Mouse (Mus musculus) right cerebral cortex, adult 2 months (tissue): ENCODE measurements around the gene Htra1.

Source experiments
- DNase-seq, 2 experiments: peaks; one replicate each; pipeline ENCODE4 v3.0.0; 2021 to 2022; ENCODE audit warnings: low spot score in 2 of 2

Gene Htra1

DNA sequence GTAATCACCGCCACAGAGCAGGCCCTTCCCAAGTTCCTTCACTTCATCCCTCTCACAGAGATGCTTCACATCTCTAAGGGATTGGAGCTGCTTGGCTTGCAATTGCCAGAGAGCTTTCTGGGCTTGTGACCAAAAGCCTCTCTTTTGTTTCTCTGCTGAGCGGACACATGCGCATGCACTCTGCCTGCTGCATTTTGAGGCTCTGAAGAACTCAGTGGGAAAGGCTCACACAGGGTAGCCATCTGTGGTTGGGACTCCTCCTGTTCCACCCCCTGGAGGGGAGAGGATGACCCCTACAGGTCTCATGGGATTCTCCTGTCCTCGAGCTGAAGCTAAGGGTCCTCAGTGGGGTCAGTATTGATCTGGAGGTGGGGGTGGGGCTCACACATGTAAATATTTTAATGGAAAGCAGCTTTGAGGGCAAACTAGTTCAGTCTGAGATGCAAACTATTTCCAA, 30.0 kb downstream of the Htra1 start:
- DNase-seq: peak in 1 of 2 experiments; percentile 44

DNA sequence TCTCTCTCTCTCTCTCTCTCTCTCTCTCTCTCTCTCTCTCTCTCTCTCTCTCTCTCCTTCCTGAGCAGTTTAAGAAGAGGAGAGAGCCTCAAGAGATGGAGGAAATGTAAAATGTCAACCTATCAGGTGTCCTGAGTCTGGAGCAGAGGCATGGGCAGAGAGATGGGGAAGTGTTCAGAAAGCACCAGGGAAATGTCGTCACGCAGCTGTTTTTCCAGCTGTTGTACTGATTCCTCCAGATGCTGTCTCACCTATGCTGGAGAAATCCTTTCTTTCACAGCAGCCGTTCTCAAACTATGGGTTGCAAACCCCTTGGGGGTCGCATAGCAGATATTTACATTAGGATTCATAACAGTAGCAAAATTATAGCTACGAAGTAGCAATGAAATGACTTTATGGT, 30.5 kb downstream of the Htra1 start:
- DNase-seq: no peak

DNA sequence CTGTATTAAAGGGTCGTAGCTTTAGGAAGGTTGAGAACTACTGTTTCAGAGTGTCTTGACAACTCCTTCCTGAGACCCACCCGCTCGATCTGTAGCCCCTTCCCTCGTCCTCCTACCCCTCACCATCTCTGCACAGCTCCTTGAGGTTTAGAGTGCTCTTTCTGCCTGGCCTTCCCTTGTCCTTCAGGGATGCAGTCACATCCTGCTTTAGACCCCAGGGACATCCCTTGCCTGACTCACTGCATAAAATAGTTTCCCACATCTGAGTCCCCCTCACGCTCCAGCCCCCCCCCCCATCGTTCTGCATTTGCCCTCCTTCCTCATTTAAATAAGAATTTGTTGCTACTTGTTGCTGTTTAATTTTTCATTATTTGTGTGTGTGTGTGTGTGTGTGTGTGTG, 31.0 kb downstream of the Htra1 start:
- DNase-seq: no peak

DNA sequence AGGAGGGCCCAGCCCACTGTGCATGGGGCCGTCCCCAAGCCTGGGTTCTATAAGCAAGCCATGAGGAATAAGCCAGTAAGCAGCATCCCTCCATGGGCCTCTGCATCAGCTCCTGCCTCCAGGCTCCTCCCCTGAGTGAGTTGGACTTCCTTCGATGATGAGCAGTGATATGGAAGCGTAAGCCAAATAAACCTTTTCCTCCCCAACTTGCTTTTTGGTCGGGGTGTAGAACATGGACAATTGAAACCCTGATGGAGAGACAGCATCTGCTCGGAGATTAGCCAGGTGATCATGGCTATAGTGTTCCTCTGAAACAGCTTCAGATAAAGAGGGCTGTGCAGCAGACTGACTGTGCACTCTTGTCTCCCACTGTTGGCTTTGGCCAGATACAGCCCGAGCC, 32.0 kb downstream of the Htra1 start:
- DNase-seq: no peak

DNA sequence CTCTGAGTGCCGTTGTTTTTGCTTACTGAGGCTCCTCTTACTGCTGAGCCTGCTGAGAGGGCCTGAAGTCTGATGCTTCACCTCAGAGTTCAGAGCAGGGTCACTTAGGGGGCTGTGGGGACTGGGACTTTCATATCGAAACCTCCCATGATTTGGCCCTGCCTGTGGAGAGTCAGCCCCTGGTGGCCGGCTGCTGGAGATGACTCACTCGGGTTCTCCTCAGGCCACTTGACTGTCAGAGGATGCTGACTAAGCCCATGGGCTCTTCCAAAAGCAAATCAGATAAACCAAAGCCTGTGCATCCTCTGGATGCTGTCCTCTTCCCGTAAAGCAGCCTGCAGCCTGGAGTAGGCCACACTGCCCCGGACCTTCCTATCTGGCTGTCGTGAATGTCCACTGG, 32.6 kb downstream of the Htra1 start:
- DNase-seq: no peak

DNA sequence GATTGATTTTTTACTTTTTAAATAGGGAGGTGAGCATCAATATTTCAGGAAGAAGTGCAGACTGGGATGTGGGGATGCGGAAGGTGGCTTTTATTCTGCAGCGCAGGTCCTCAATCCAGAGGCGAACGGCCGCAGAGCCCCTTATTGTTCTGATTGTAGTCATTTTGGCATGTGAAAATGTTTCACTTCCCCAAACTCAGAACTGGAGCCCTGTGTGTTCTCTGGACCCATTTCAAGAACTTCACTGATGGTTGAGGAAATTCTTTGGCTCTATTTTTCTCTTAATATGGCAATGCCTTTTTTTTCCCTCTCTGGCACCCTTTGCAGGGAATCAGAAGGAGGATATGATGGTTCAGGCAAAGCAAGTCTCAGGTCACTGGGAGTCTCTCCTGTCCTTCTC, 33.2 kb downstream of the Htra1 start:
- DNase-seq: no peak

DNA sequence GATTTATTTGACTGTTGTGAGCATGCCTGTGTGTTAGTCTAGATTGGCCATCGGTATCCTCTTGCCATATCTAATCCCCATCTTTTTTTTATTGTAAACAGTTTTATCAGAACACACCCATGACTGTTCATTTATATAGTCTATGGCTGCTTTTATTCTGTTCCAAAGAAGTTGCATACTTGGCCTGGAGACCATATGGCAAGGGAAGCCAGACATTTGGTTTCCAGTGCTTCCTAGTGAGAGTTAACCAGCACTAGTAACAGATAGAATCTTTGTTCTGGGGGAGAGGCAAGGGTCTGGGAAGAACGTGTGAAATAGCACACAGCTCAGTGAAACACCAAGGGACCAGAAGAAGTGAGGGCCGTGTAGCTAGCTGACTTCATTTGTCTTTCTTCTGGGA, 33.6 kb downstream of the Htra1 start:
- no peak for DNase-seq

DNA sequence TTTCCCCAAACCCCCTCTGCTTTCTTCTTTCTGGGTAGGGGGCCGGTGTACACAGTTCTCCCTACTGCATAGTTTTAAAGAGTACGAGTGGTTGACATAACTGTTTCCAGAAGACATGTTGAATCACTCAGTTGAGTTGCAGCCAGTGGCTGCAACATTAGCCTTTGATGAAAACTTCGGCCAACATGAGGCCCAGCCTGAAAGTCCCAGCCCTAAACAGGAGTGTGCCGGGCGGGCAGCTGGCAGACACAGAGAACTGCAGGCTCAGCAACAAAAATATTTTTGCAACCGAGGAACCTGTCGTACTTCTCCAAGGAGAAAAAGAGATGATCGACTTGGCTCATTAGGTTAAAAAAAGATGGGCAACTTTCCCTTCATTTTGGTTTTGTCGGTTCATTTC, 36.9 kb downstream of the Htra1 start:
- no peak for DNase-seq

DNA sequence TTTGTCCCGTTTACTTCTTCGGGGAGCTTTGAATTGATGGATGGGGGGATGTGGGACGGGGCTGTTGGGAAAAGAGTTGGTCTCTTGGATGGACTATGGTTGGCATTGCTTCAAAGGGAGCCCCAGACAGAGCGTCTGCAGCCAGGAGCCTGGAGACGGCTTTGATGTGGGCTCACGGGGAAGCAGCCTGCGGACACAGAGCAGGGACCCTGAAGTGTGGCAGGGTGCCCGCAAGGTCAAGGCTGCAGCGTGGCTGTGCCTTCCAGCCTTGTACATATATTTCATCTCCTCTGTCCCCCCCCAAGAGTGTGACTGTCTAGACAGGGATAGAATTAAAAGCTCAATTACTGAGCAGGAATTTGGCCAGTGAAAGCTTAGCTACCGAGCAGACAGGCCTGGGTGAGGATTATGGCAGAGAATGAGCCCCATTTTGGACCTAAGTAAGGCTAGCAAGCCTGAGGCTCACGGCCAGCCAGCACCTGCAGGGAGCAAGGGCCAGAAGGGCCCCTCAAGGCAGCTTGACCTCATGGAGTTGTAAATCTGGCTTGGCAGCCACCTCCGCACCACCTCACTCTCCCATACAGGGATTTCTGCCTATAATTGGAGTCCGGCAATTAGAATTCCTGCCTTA, 40.5 kb downstream of the Htra1 start:
- no peak for DNase-seq

DNA sequence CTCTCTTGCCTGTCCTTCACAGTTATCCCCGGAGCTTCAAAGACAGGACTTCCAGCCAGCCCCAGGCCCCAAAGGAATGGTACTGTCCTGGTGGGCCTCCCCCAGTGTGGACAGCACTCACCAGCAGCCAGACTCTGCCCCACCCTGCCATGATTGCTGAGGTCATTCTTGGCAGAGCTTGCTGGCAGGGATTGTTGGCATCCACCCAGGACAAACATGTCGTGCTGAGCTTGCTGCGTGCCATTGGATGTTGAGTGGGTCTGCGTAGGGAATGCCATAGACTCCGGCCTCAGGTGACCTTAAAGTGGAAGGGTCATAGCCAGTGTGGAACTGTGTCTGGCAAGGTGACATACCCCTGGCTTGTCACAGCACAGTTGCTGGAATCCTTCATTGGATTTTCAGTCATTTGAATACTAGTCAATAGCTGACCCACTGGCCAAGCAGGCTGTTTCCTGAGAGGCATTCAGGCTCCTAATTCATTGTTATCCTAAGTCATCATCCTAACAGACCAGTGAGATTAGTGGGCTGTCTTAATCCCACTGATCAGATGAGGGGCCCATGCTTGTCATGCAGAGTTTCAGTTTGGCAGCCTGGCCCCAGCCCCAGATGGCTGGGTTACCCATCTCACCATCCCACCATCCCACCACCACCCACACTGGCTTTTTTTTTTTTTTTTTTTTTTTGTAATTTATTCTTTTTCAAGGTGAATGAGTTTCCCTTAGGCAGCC, 42.0 kb downstream of the Htra1 start:
- DNase-seq: peak; percentile 56 to 58

DNA sequence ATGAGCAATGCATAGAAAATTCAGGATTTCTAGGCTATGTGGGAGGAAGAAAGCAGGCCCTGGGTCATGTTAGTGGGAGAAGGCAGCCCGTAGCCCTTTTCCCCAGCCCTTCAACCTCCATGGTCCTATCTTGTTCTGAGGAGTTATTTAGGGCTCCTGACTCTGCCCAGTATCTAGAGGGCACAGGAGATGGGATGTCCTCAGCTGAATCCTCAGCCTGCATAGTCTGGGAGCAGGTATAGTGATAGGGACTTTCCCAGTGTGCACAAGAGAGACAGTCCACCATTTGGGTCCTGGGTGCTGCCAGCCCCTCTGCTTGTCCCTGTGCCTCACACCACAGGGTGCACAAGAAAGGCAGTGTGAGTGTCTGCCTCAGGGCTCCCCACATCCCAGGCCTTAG, 42.6 kb downstream of the Htra1 start:
- no peak for DNase-seq

DNA sequence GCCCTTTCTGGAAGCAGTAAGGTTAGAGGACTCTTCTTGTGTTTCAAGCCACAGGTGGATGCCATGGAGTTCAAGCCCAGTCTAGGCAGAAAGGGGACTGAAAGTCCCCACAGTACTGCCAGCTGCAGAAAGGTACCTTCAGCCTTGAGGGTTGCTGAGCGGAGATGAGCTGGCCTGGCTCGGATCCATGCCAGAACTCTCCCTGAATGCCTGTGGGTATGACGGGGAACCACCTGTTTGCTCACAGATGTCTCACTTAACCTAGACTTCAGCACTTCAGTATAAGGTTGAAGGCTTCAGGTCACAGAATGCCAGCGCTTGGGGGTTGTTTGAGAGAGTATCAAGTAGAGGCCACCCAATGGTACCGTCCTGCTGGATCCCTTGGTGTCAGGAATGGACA, 44.2 kb downstream of the Htra1 start:
- DNase-seq: no peak

DNA sequence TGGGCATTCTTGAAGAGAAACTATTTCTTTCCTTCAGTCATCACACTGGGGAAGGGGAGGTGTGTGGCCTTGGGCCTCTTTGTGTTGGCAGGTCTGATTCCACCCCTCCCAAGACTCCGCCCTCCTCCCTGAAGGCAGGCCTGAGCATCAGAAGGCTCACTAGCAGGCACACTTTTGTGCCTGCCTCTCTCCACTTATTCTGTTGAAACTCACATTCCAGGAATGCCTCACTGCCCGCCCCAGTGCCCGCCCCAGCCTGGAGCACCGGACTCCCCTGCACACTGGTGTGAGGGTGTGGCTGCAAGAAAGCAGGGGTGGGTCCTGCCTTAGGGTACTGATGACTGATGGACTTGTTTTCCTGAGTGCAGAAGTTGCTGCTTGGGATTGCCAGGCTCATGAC, 46.5 kb downstream of the Htra1 start:
- DNase-seq: no peak

DNA sequence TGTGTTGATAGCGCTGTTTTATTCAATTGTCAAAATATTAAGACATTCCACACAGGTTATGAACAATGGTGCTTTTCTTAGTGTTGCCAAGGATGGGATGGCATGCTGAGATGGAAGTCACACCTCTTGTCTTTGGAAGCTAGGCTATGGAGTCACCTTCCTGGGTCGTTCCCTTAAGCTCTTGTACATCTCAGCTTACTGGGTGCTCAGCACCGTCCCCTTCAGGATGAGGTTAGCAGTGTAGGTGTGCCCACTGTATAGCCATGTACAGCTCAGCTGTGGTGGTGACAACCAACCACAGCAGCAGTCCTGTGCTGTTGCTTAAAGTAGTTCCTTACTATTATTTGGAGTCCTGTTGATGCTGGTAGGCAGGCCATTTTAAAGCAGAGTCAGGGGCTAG, 47.0 kb downstream of the Htra1 start:
- DNase-seq: no peak

DNA sequence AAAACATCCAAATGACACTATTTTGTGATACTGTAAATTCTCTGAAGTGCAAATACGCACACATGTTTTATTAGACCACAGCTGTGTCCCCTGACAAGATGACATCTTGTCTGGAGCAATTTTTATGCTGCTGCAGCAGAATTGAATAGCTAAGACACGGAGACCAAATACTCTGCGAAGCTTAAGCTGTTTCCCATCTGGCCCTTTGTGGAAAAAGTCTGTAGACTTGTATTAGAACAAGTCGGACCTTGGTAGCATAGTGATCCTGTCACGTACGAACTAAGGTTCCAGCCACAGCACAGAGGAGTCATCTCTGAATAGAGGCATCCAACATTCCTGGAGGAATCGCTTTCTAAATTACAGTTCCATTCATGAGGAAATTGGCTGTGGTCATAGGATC, 48.4 kb downstream of the Htra1 start:
- no peak for DNase-seq

DNA sequence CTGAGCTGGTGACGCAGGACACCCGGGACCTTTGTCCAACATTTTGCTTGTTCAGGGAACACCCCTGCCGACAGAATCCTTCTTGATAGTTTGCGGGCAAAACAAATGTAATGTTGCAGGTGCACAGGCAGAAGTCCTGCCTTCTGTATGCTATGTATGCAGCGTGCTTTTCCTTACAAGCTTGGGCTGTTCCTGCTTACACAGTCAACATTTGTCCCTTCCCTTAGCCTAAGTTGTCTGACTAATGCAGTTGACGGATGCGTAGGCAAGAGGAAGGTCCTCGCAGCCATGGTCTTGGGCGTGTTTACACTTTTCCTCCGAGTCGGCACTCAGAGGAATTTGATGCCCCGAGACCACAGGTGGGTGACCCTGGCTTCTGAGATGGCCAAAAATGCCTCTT, 49.3 kb downstream of the Htra1 start:
- DNase-seq: no peak

DNA sequence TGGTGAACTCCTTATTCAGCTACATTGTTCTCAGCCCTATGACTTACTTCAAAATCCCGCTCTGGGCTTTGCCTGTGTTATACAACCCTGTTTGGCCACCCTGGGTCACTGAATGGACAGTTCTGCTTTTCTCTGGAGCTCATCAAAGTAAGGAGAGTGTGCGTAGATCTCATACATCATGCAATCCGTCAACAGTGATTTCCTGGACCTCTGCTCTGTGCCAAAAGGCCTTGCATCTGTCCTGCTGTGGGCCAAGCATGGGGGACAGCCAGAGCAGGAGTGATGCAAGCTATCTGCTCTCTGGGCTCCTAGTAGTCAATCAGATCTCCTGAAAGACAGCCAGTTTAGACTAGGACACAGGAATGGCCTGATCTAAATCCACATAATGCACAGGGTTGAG, 49.8 kb downstream of the Htra1 start:
- DNase-seq: no peak

DNA sequence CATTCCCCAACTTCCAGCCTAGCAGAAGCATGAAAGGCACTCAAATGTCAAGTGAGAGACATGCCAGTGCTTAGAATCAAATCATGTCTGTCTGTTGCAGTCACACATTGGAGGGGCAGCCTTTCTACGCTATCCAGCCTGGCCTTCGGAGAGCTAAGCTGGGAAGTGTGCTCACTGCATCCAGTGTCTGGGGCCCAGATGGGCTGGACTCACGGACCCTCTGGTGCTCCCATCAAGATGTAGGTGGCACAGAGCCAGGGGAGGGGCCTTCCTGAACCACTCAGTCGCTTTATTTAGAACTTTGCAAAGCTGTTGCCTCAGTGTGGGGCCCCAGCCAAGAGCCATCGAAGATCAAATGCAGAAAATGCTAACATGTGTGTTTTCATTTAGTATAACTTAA, 52.2 kb downstream of the Htra1 start:
- DNase-seq: no peak

DNA sequence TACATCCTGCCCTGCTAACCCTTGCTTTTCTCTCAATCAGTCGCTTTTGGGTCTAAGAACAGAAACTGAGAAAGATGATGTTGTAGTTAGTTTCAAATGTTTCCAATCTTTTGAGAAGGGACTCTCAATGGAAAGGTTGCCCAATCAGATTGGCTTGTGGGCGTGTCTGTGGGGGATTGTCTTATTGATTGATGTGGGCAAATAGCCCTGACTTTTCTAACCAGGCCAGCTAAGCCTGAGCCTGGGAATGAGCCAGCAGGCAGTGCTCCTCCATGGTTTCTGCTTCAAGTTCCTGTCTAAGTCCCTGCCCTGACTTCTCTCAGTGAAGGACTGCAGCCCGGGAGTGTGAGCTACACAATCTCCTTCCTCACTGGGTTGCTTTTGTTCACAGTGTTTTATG, 53.5 kb downstream of the Htra1 start:
- DNase-seq: no peak

DNA sequence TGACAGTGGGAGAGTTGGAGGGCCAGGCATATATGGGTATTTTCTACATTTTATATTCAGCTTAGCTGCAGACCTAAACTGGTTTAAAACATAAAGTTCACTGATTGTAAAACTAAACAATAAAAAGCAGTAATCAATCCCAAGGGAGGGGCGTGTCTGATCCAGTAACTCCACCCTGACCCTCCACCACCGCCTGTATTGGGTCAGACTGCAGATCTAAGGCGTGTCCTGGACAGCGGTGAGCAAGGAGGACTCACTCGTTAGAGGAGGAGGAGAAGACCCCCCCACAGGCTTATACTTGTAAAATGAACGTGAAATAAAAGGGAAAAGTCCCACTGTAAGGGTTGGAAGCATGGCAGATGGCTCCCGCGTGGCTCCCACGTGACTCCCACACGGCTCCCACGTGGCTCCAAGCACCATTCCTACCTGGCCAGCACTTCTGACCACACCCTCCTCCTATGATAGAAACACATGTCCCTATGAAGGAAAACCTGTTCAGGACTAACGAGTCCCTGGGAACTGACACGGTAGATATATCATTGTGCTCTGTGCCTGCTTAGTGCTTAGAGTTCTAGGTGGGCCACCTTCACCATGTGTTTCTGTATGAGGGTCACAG, 55.4 kb downstream of the Htra1 start:
- DNase-seq: no peak

DNA sequence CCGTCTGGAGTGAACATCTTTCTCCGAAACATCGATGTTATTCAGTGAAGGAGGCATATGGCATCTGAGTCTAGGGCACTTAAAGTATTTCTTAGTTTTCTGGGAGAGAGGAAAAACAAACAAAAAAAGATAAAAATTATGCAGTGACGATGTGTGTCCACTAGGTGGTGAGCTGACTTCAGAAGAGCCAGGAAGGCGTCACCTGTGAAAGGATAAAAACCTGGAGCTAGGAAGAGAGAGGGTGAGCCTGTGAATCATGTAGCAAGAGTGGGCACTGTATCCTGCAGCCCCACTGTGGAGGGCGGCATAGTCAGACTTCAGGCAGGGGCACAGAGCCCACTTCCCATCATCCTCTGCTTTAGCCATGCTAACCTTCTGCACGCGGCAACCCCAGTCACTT, 58.0 kb downstream of the Htra1 start:
- no peak for DNase-seq

DNA sequence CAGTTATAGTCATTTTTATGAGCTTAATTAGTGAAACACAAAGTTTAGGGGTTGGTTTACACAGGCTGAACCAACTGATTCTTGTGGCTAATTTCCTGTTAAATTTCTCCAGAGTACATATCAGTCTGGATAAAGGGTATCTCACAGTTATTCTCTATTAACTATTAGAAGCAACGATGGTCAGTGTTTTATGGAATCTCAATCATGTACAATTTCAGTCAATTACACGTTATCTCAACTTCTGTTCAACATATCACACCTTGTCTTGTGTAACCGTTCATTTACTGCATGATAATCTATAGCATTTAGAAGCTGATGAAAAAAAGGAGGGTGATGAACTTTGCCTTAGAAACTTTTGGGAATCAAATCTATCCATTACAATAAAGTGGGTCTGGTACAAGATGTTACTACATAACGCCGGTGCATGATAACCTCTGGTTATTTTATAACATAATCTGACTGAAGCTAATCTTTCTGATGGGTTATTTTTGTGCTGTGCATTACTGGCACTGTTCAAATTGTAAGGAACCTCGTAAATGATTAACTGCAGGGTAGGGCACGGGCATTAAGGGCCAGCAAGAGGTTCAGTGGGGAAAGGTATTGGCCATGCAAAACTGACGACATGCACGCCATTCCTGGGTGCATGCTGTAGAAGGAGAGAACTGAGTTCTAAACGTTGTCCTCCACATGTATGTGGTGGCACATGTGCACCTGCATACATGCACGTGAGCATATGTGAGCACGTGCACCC, 66.2 kb downstream of the Htra1 start:
- no peak for DNase-seq

DNA sequence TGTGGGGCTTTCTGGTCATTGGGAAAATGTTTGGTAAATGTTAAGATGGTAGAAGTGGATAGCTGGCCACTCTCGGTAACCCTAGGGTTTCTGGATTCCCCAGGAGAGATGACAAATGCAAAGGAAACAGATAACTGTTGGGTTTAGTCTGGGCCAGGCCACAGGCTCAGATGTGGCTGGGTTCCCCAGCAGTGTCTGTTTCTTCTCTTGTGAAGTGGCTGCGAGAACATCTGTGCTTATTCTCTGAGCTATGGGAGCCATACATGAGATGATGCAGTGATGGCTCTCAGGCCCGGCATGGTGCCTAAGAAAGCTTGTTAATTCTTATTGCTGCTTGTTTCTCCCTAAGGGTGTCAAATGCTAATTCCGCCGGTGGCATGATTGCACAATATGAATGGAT, 68.2 kb downstream of the Htra1 start:
- no peak for DNase-seq
